Mouse (Mus musculus) erythroblast, embryonic 14.5 days (primary cell): ENCODE measurements around the gene Olfr824.

Experiments used
- GATA1 ChIP-seq: IDR thresholded peaks from 2 replicates; pipeline ENCODE4 v1.6.1; 2012; ENCODE audit warnings: low read length, inconsistent platforms, mixed read lengths
- TAL1 ChIP-seq: IDR thresholded peaks from 3 replicates; pipeline ENCODE4 v1.6.1; 2012; ENCODE audit warnings: low read length, inconsistent platforms, mixed read lengths

DNA sequence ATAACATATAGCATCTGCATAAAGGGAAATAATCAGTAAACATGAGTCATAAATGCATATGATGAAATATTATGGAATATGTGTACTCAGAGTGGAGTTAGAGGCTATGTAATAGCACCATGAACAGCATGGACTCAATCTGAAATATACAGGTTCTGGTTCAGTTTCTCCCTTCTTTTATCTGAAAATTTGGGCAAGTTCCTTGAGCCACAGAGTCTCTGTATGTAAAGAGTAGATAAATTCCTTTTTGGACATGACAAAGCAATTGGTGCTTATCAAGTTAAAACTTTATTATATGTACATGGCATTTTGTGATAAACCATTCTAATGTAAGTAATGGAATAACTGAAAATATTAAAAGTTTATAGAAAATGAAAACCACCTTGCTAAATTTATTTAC is 35.4 kb upstream of the Olfr824 start:
- TF ChIP-seq GATA1 (no peak), TAL1 (no peak)
